Mouse (Mus musculus) liver (tissue): Measurements from ENCODE around the gene Scamp2.
A peak's percentile ranks its signal among the peaks of the same experiment; 100 is the strongest.

Experiments
- DNase-seq: peaks from one replicate; pipeline ENCODE4 v3.0.0-alpha.2; 2020; ENCODE audit warnings: mixed read lengths

Gene Scamp2

DNA sequence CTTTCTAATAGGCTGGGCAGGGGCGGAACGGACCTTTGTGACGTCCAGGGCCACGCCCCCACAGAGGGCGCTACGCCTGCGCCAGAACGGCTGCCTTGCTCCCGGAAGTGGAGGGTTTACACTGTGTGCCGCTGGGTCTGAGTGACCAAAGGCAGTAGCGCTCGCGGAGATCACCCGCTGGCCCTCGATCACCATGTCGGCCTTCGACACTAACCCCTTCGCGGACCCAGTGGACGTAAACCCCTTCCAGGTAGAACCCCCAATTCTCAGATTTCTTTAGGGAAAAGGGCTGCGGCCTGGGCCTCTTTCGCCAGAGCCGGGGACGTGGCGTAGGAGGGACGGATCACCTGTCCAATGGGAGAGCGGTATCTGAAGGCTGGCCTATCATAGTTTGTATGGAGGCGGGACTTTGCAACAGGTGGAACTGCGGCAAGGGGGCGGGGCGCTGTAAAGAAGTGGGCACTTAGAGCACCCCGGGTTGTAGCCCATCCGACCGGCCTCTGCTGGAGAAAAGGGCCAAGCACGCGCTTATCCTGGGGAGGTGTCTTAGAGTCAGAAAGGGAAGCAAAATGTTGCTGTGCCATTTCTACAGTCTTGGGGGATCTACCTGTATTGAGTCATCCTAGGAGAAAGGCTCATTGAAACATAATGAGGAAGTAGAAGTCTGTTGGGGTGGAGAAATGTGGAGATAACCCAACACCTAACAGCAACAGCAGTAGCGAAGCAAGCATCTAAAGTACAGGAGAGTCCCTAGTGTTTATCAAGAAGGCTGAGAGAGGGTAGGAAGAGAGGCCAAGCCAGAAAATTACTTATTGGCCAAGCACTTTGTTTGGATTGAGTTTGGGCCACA lies at the start of gene Scamp2:
Scamp2 (plus strand) TSS at position 83 of the 850 bp plus-strand sequence.
- peak; percentile 91 for DNase-seq

- peak; percentile 73 for DNase-seq
Measured at GRCm38 (mm10) chr9:57517113-57517512, 43.6 kb upstream of the Scamp2 start.

DNA sequence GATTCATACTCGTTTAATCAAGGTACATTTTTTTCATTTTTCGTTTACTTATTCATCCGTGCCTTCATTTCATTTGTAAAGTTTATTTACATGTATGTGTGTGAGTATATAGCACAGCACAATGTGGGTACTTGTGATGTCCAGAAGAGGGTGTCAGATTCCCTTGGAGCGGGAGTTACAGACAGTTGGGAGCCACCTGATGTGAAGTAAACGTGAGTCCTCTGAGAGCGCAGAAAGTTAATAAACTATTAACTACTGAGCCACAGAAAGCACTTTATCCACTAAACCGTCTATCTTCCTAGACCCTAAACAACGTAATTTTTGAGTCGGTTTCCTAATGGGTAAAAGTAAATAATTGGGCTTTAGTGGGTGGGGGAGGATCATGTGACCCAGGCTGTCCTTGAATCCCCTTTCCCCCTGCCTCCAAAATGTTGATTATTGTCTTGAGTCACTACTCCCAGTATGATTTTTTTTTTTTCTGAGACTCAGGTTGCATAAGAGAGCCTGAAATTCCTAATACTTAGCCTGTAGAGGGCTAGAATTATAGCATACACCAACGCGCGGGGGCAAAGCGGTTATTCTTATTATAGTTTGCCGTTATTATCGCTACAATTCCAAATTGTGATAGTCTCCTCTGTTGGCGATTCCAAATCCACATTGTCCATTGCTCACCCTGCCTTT lies 40.2 kb upstream of the Scamp2 start:
- DNase-seq: no peak

GRCm38 (mm10) chr9:57521056-57521911 lies 39.5 kb upstream of the Scamp2 start, which contains the start of gene Cox5a:
Gene Cox5a, plus strand, starts transcription at chr9:57521274.
- peak; percentile 95 for DNase-seq

GRCm38 (mm10) chr9:57522114-57522860 lies 38.5 kb upstream of the Scamp2 start:
- DNase-seq: no peak

- no peak for DNase-seq
Measured at GRCm38 (mm10) chr9:57522861-57523246, 37.9 kb upstream of the Scamp2 start.

DNA sequence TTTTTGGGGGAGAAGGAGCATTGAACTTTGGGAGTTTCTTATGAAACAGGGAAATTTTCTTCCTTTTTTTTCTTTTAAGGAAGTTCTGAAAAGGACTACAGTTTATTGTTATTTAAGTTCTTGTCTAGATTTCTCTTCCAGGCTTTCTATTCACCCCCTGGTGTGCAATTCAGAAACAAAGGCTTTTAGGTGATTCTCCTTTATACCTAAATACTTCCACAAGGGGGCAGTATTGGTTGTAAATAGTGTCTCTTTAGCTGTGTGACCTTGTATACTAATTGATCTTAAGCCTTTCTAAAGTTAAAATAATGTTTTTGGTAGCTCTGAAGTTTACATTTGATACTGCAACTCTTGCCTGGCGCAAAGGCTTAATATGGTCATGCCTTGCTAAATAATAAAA lies 37.0 kb upstream of the Scamp2 start:
- no peak for DNase-seq

- no peak for DNase-seq
Measured at GRCm38 (mm10) chr9:57524439-57524838, 36.3 kb upstream of the Scamp2 start.

DNA sequence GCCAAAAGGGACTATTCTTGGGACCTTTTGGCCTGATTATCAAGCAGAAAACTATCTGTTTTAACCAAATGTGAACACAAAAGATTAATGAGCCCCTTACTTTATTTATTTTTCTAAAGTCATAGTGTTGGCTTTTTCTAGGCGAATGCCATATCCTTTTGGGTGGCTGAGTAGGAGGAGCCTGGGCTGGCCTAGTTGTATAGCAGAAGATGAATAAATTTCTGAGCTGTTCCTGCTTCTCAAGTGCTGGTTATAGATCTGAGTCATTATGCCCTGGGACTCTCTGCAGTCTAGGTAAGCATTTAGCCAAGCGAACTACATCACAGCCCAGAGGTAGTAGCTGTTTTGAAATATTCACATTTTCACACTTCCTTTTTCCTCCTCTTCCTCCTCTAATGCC lies 35.2 kb upstream of the Scamp2 start:
- no peak for DNase-seq

GRCm38 (mm10) chr9:57526435-57526834 lies 34.3 kb upstream of the Scamp2 start:
- no peak for DNase-seq

DNA sequence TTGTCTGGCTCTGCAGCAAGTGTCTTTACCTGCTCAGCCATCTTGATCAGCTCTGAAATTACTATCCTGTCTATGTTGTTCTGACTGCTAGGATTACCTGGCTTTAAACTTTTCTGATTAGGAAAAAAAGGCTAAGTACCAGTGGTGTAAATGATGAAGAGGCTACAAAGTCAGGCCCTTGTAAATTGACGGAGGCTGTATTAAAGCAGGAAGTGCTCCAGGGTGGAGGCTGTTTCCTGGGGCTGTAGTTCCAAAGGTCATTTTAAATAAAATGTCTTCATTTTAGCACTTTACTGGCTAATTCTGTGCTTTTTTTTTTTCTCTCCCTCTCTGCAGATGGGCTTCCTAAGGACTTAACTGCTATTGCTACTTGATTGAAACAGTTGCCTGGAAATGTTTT lies 28.8 kb upstream of the Scamp2 start:
- no peak for DNase-seq

- no peak for DNase-seq
Measured at GRCm38 (mm10) chr9:57536362-57536761, 24.4 kb upstream of the Scamp2 start.

- DNase-seq: peak; percentile 93
Measured at GRCm38 (mm10) chr9:57537044-57537727, 23.6 kb upstream of the Scamp2 start, which contains the start of gene Fam219b. Gene Fam219b, plus strand, starts transcription at chr9:57537528.

GRCm38 (mm10) chr9:57537728-57538181 lies 23.0 kb upstream of the Scamp2 start:
- DNase-seq: no peak

DNA sequence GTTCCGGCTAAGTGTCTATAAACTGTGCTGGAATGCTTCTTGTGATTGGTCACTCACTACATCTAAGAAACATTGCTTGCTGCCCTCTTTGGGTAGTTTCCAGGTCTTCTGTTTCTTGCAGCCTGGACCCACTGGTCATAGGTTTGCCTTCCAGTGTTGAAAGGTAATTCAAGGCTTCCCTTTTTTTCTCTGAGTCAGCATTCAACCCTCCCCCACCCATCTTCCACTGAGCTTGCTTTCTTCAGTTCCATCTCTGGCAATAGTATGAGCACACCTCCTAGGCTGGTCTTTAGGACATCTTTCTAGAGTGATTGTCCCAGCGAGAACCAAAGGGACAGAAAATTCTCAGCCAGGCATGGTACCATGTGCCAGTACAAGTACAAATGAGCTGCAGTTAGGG lies 21.2 kb upstream of the Scamp2 start:
- DNase-seq: no peak

- DNase-seq: peak; percentile 36
Measured at GRCm38 (mm10) chr9:57541312-57541711, 19.4 kb upstream of the Scamp2 start.

GRCm38 (mm10) chr9:57543951-57544350 lies 16.8 kb upstream of the Scamp2 start:
- no peak for DNase-seq

DNA sequence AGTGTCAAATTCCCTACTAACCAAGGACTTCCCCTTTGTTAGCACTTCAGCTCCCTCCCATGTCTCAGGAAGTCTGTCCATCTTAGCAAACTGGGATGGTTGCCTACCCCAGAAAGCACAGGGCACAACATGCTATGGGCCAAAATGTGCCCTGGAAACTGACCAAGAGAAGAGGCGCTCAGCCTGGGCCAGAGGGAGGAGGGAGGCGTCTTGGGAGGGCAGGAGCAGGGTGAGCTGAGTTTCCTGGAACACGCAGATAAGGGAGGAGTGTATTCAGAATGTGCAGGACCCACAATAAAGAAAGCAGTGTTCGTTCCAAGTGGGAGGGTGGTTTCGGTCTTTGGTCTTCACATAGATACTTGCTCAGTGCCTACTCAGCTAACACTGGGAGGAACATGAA lies 13.5 kb upstream of the Scamp2 start:
- peak; percentile 39 for DNase-seq

- no peak for DNase-seq
Measured at GRCm38 (mm10) chr9:57547869-57548268, 12.9 kb upstream of the Scamp2 start.

DNA sequence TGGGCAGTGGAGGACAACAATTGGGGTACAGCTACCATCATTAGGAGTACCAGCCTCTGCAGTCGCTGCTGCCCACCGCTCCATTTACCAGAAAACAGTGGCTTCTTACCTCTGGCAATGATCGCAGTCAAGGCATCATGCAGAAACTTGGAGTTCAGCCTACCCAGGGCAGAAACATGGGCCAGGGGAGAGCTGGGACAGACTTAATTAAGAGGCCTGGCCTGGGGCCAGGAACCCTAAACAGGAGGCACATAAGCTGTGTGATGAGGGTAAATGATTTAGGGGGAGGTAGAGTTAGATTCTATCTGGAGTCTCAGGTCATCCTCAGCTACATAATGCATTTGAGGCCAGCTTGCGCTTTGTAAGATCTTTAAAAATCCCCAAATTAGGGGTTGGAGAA lies 11.6 kb upstream of the Scamp2 start:
- DNase-seq: no peak

DNA sequence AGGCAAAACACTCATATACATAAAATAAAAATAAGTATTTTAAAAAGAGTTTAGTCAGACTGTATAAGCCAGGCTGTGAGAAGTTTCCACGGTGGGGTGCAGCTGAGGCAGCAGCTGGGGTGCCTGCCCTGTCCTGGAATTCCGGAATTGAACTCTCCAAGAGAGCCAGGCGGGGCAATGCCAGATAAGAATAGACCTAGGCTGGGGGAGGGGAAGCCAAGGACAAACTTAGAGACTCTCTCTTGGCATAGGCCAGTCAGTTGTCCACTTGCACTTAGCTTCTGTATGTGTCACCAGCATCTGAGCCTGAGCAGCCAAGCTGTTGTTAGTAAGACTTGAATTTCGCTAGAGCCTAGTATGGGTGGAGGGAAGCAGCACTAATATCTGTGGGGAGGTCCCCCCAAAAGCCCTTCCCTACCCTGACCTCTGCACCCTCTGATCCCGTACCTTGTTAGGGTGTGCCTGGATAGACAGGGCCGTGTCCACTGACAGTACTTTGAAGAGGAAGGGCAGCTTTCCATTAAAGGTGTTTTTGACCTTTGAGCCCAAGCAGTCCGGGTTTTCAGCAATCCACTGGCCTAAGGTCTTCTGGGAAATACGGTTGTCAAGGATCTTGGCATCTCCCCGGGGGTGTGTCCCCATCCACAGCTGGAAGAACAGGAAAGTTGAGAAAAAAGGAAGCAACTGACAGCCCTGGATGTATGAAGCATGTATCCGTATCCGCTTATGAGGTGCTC lies 10.4 kb upstream of the Scamp2 start:
- DNase-seq: no peak
